Mouse (Mus musculus) stomach, postnatal 0 days (tissue): Measurements from ENCODE around the gene Zfp526. TPM values are rescaled to one million over a fixed set of nuclear protein-coding genes. Genes with fewer than 3 reads are reported as not detected.

ENCODE experiments used
- ATAC-seq: fragments of 200-750 bp; cut with Nextera tagmentation; 2 replicates; pipeline ENCODE4 v1.8.0; 2017; ENCODE audit not compliant: low FRiP score, low TSS enrichment
- DNase-seq: peaks from one replicate; pipeline ENCODE4 v3.0.0-alpha.2; 2016; ENCODE audit warnings: low spot score
- H3K27ac ChIP-seq: fragments of 300-500 bp; sonication (generic); replicated peaks from 2 replicates; pipeline ENCODE4 v1.5.1; 2014; ENCODE audit warnings: mild to moderate bottlenecking, control low read depth
- H3K27me3 ChIP-seq: fragments of 300-500 bp; sonication (generic); 2 replicates; pipeline ENCODE4 v1.6.1; 2014; ENCODE audit warnings: low read length; ENCODE audit not compliant: control insufficient read depth, insufficient read depth
- H3K36me3 ChIP-seq: fragments of 300-500 bp; sonication (generic); 2 replicates; pipeline ENCODE4 v1.6.1; 2014; ENCODE audit warnings: low read length, mixed read lengths; ENCODE audit not compliant: control insufficient read depth, insufficient read depth
- H3K4me1 ChIP-seq: fragments of 300-500 bp; sonication (generic); replicated peaks from 2 replicates; pipeline ENCODE4 v1.6.1; 2014; ENCODE audit warnings: antibody characterized with exemption; ENCODE audit not compliant: control insufficient read depth, insufficient read depth
- H3K4me2 ChIP-seq: fragments of 300-500 bp; sonication (generic); replicated peaks from 2 replicates; pipeline ENCODE4 v1.6.1; 2014; ENCODE audit warnings: low read depth, mild to moderate bottlenecking, control low read depth, moderate library complexity
- H3K4me3 ChIP-seq: fragments of 300-500 bp; sonication (generic); 2 replicates; pipeline ENCODE4 v1.5.1; 2014; ENCODE audit warnings: low read depth, low read length, control low read depth
- H3K9ac ChIP-seq: fragments of 300-500 bp; sonication (generic); 2 replicates; pipeline ENCODE4 v1.6.1; 2014; ENCODE audit warnings: mild to moderate bottlenecking, low read length, control low read depth, mixed read lengths
- H3K9me3 ChIP-seq: fragments of 300-500 bp; sonication (generic); 2 replicates; pipeline ENCODE4 v1.6.1; 2016; ENCODE audit warnings: low read length; ENCODE audit not compliant: control insufficient read depth
- CTCF ChIP-seq: IDR thresholded peaks from 2 replicates; pipeline ENCODE4 v1.5.1; 2016; ENCODE audit warnings: antibody characterized with exemption, low read depth, mild to moderate bottlenecking, moderate library complexity
- EP300 ChIP-seq: optimal IDR thresholded peaks from 2 replicates; pipeline ENCODE3; 2016; ENCODE audit warnings: antibody characterized with exemption
- WGBS: fragments of 180-500 bp; shearing (Covaris S2); extraction: QIAGEN DNeasy Blood & Tissue Kit; methylation state at CpG from one replicate; pipeline ENCODE4 v1.1.7; 2014; 5-methylcytosine and 5-hydroxymethylcytosine counted together
- polyA plus RNA-seq: library from polyadenylated mRNA; unstranded; fragments of >200 nt; fragmentation: Nextera tagmentation; extraction: Ambion mirVana; gene quantifications from 2 replicates; pipeline ENCODE4 v1.2.1, GENCODE M21; 2015

Gene Zfp526
- polyA plus RNA-seq, 1 experiment from 2014 or later, result 1.1 TPM

- H3K36me3 ChIP-seq, result peaks cover 8% of the 10 kb centered on the region; the same call in 1 of the 2 replicates
- H3K27ac ChIP-seq, result no peak overlapping the region
- H3K4me3 ChIP-seq, result no peak overlapping the region
- WGBS, result 91% methylated on average over 2 of the region's 2 CpGs
- DNase-seq (no peak), ATAC-seq (no peak)
- H3K27me3 ChIP-seq, result no peaks in the 10 kb centered on the region
- H3K9ac ChIP-seq, result no peak overlapping the region
- H3K4me2 ChIP-seq, result no peak overlapping the region
- H3K9me3 ChIP-seq, result no peaks in the 10 kb centered on the region
- peaks cover 6% of the 10 kb centered on the region; the same call in 1 of the 2 replicates for H3K4me1 ChIP-seq
- TF ChIP-seq CTCF (no peak), EP300 (no peak)
Measured at GRCm38 (mm10) chr7:25214172-25214571, 7.1 kb upstream of the Zfp526 start.

GRCm38 (mm10) chr7:25217653-25218395 lies 3.4 kb upstream of the Zfp526 start:
- H3K9me3 ChIP-seq, result no peaks in the 10 kb centered on the region
- H3K4me2 ChIP-seq, result peak overlapping the region; percentile 85
- peak overlapping the region; percentile 82 for H3K9ac ChIP-seq
- ATAC-seq, result no peak
- TF ChIP-seq CTCF (no peak), EP300 (no peak)
- H3K27ac ChIP-seq, result peak overlapping the region; percentile 88
- no peaks in the 10 kb centered on the region for H3K36me3 ChIP-seq
- WGBS, result 53% methylated on average over 12 of the region's 12 CpGs
- no peaks in the 10 kb centered on the region for H3K27me3 ChIP-seq
- peaks cover 11% of the 10 kb centered on the region for H3K4me1 ChIP-seq
- DNase-seq, result peak; percentile 39
- peak overlapping the region; percentile 72 for H3K4me3 ChIP-seq

- ATAC-seq (peak; percentile 11; the same call in 1 of the 2 replicates), DNase-seq (peak; percentile 65)
- under 1% methylated on average over 49 of the region's 53 CpGs for WGBS
- Histone ChIP-seq H3K36me3 (no peaks in the 10 kb centered on the region), H3K9ac (peak overlapping the region; percentile 82), H3K9me3 (no peaks in the 10 kb centered on the region), H3K4me1 (peaks cover 11% of the 10 kb centered on the region), H3K27ac (peak overlapping the region; percentile 88), H3K4me2 (peak overlapping the region; percentile 85), H3K27me3 (no peaks in the 10 kb centered on the region), H3K4me3 (peak overlapping the region; percentile 72)
- TF ChIP-seq EP300 (no peak), CTCF (0 out of 2 replicates have a peak, but pooled peaks have one; percentile 1)
Measured at GRCm38 (mm10) chr7:25218705-25219415, 2.4 kb upstream of the Zfp526 start.

GRCm38 (mm10) chr7:25219416-25219750 lies 1.8 kb upstream of the Zfp526 start:
- TF ChIP-seq EP300, result no peak
- TF ChIP-seq CTCF, result no peak
- H3K27me3 ChIP-seq, result no peaks in the 10 kb centered on the region
- H3K4me3 ChIP-seq, result peak overlapping the region; percentile 72
- ATAC-seq, result no peak; the same call in 1 of the 2 replicates
- H3K27ac ChIP-seq, result peak overlapping the region; percentile 88
- no peak for DNase-seq
- 1% methylated on average over 16 of the region's 16 CpGs for WGBS
- H3K9ac ChIP-seq, result peak overlapping the region; percentile 82
- peak overlapping the region; percentile 85 for H3K4me2 ChIP-seq
- H3K4me1 ChIP-seq, result peaks cover 11% of the 10 kb centered on the region
- peaks cover under 1% of the 10 kb centered on the region; the same call in 1 of the 2 replicates for H3K36me3 ChIP-seq
- no peaks in the 10 kb centered on the region for H3K9me3 ChIP-seq

GRCm38 (mm10) chr7:25219756-25220456 lies 1.3 kb upstream of the Zfp526 start:
- TF ChIP-seq EP300 (no peak), CTCF (no peak)
- peak; percentile 79 for ATAC-seq
- peak overlapping the region; percentile 85 for H3K4me2 ChIP-seq
- H3K27ac ChIP-seq, result peak overlapping the region; percentile 88
- H3K27me3 ChIP-seq, result no peaks in the 10 kb centered on the region
- H3K4me1 ChIP-seq, result peaks cover 11% of the 10 kb centered on the region
- peak overlapping the region; percentile 72 for H3K4me3 ChIP-seq
- WGBS, result 2% methylated on average over 31 of the region's 31 CpGs
- peak overlapping the region; percentile 82 for H3K9ac ChIP-seq
- H3K9me3 ChIP-seq, result no peaks in the 10 kb centered on the region
- peaks cover 3% of the 10 kb centered on the region; the same call in 1 of the 2 replicates for H3K36me3 ChIP-seq
- peak; percentile 97 for DNase-seq
